Mouse (Mus musculus) kidney, embryonic 15.5 days (tissue): Measurements from ENCODE around the gene Pole2. TPM values are rescaled to one million over a fixed set of nuclear protein-coding genes. Genes with fewer than 3 reads are reported as not detected.

Experiments
- ATAC-seq: fragments of 200-750 bp; cut with Nextera tagmentation; replicated peaks from 2 replicates; pipeline ENCODE4 v1.8.0; 2017; ENCODE audit warnings: moderate TSS enrichment; ENCODE audit not compliant: low FRiP score
- H3K27ac ChIP-seq: fragments of 300-500 bp; sonication (generic); 2 replicates; pipeline ENCODE4 v1.5.1; 2015; ENCODE audit warnings: mild to moderate bottlenecking, inconsistent platforms
- H3K27me3 ChIP-seq: fragments of 300-500 bp; sonication (generic); 2 replicates; pipeline ENCODE4 v1.6.1; 2015; ENCODE audit warnings: inconsistent platforms
- H3K36me3 ChIP-seq: fragments of 300-500 bp; sonication (generic); 2 replicates; pipeline ENCODE4 v1.6.1; 2015; ENCODE audit warnings: inconsistent platforms
- H3K4me1 ChIP-seq: fragments of 300-500 bp; sonication (generic); 2 replicates; pipeline ENCODE4 v1.6.1; 2015; ENCODE audit warnings: inconsistent platforms
- H3K4me2 ChIP-seq: fragments of 300-500 bp; sonication (generic); 2 replicates; pipeline ENCODE4 v1.6.1; 2015; ENCODE audit warnings: moderate library complexity, mild to moderate bottlenecking, inconsistent platforms
- H3K4me3 ChIP-seq: fragments of 300-500 bp; sonication (generic); replicated peaks from 2 replicates; pipeline ENCODE4 v1.5.1; 2015; ENCODE audit warnings: mild to moderate bottlenecking, inconsistent platforms
- H3K9ac ChIP-seq: fragments of 300-500 bp; sonication (generic); 2 replicates; pipeline ENCODE4 v1.6.1; 2015; ENCODE audit warnings: mild to moderate bottlenecking, inconsistent platforms
- H3K9me3 ChIP-seq: fragments of 300-500 bp; sonication (generic); replicated peaks from 2 replicates; pipeline ENCODE4 v1.6.1; 2016; ENCODE audit warnings: inconsistent platforms
- WGBS: fragments of 180-500 bp; shearing (Covaris S2); methylation state at CpG from one replicate; pipeline ENCODE4 v1.1.7; 2015; ENCODE audit warnings: mixed read lengths; 5-methylcytosine and 5-hydroxymethylcytosine counted together
- polyA plus RNA-seq: library from polyadenylated mRNA; unstranded; fragments of >200 nt; fragmentation: Nextera tagmentation; extraction: Ambion mirVana; gene quantifications from 2 replicates; pipeline ENCODE4 v1.2.1, GENCODE M21; 2015

Gene Pole2
- polyA plus RNA-seq, 1 experiment from 2014 or later, result 28.9 TPM

DNA sequence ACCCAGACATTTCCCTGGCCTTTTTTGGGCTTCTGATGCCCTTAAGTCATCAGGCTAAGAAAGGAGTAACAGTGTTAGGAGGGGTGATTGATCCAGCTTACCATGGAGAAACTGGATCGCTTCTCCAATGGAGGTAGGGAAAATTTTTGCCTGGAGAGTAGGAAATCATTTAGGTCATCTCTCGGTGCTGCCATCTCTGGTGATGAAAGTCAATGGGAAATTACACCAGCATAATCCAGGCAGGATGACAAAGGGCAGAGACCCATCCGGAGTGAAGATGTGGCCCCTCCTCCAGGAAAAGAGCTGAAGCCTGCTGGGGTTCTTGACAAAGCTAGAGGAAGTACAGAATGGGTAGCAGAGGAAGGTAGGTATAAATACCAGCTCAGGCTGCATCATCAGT is 10.3 kb upstream of the Pole2 start:
- H3K4me3 ChIP-seq, result no peak overlapping the region
- no peaks in the 10 kb centered on the region for H3K27me3 ChIP-seq
- no peaks in the 10 kb centered on the region for H3K9me3 ChIP-seq
- H3K4me2 ChIP-seq, result no peak overlapping the region
- H3K36me3 ChIP-seq, result no peaks in the 10 kb centered on the region
- no peak for ATAC-seq
- 43% methylated on average over 3 of the region's 3 CpGs for WGBS
- peaks cover 9% of the 10 kb centered on the region for H3K4me1 ChIP-seq
- H3K9ac ChIP-seq, result no peak overlapping the region
- H3K27ac ChIP-seq, result no peak overlapping the region

DNA sequence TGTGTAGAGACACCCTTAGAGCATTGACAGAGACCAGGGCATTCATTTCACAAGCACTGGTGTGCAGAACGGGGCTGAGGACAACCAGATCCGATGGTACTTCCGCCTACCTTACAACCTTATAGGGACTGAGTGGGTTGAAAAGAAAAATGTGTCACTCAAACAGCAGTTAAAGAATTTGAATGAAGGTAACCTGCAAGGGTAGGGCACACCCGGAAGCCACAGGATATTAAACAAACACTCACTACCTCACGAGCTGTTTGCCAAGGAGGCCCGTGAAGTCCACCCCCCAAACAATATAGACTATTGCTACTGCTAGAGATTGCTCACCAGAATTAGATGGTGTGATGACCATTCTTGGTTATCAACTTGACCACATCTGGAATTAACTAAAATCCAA is 7.8 kb upstream of the Pole2 start:
- H3K27me3 ChIP-seq, result no peaks in the 10 kb centered on the region
- no peak overlapping the region for H3K4me3 ChIP-seq
- no peaks in the 10 kb centered on the region for H3K36me3 ChIP-seq
- no peak overlapping the region for H3K27ac ChIP-seq
- no peaks in the 10 kb centered on the region for H3K9me3 ChIP-seq
- ATAC-seq, result no peak
- no peak overlapping the region for H3K9ac ChIP-seq
- peaks cover 3% of the 10 kb centered on the region; the same call in 1 of the 2 replicates for H3K4me1 ChIP-seq
- no peak overlapping the region for H3K4me2 ChIP-seq
- WGBS, result 92% methylated on average over 6 of the region's 6 CpGs

DNA sequence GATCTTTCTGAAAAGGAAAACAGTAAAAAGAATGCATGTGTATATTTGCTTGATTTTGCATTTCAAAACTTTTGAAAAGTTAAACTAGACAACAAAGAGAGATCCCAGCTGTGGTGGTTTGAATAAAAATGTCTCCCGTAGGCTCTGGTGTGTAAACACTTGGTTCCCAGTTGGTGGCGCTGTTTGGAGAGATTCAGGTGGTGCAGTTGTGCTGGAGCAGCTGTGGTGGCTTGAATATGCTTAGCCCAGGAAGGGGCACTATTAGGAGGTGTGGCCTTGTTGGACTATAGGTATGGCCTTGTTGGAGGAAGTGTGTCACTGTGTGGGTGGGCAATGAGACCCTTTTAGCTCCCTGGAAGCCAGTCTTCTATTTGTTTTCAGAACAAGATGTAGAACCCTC is 1.3 kb upstream of the Pole2 start:
- Histone ChIP-seq H3K9me3 (no peaks in the 10 kb centered on the region), H3K27me3 (no peaks in the 10 kb centered on the region), H3K4me2 (no peak overlapping the region), H3K4me1 (peaks cover 14% of the 10 kb centered on the region), H3K36me3 (peaks cover 16% of the 10 kb centered on the region), H3K9ac (no peak overlapping the region), H3K27ac (no peak overlapping the region), H3K4me3 (no peak overlapping the region)
- no peak for ATAC-seq
- 64% methylated on average over 2 of the region's 2 CpGs for WGBS

DNA sequence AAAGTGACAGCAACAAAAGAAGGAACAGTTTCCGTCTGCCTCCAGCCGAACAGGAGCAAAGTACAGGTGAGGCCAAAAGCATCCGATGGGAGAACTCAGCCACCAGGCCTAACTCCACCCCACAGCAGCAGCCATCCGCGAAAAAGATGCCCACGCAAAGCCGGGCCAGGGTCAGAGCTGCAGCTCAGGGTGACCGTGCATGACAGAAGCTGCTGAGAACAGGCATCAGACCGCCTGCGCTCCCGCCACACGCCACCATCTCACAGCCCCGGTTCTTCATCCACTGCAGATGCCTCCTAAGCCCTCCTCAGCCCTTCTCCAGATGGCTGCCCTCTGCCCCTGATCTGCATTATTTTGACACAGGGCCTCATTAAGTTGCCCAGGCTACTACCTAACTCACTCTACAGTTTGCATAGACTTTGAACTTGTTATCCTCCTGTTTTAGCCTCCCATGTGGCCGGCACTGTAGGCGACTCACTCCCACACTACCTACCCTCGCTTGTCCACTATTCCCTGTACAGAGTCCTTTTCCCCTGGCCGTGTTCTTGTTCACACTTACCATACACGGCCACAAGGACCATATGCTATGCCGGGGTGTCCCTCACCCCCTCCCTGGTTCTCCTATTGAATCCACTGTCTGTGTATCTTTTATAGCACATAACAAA is 7.2 kb downstream of the Pole2 start:
- Histone ChIP-seq H3K4me3 (no peak overlapping the region), H3K27ac (peak overlapping the region; percentile 0; the same call in 1 of the 2 replicates), H3K4me2 (no peak overlapping the region), H3K27me3 (no peaks in the 10 kb centered on the region), H3K9ac (no peak overlapping the region), H3K9me3 (no peaks in the 10 kb centered on the region), H3K36me3 (peaks cover 86% of the 10 kb centered on the region), H3K4me1 (peaks cover 7% of the 10 kb centered on the region; the same call in 1 of the 2 replicates)
- ATAC-seq, result peak; percentile 76
- WGBS, result 65% methylated on average over 19 of the region's 19 CpGs

DNA sequence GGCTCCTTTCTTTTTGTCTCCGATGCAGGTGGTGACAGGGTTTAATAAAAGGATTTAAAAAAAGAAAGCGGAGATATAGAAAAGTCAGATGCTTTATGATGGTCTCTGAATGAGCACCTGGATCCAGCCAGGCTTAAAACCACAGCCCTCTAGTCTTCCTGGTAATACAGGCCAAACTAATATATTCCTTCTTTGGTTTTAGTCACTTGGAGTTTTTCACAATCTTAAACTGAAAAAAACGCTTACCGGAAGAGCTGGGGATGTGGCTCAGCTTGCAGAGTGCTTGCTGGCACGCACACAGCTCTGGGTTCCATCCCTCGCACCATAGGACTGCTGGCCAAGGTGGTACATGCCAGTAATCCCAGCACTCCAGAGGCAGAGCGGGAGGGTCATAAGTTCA is 11.4 kb downstream of the Pole2 start:
- H3K9ac ChIP-seq, result no peak overlapping the region
- 93% methylated on average over 7 of the region's 7 CpGs for WGBS

DNA sequence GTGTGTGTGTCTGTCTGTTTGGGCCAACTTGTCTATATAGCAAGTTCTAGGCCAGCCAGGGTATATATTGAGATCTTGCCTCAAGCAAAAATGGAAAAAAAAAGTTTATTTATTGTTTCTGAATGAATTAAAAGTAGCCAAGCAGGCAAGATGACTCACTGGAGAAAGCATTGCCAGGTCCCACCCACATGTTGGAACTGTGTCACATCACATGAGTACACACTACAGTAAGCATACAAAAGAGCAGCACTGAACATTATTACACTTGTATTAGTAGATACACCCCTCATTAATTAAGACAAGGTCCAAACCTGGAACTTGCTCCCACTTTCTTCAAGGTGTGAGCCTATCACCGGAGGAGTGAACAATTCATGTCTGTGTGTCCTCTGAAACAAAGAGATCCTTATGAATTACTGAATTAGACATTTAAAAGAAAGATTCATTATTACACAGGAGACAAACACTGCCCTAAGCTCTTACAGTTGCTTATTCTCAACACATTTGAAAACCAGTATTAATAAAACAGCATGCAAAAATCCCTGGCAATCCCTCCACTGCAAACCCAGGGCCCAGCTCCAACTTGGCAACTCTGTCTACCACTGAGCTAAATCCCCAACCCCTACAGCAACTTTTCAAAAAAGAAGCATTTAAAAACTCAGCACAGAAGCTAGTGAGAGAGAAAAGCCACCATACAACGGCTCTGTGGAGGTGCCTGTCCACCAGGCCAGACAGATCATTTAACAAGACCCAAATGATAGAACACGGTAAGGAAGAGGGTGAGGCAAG is 12.8 kb downstream of the Pole2 start:
- 92% methylated on average over 3 of the region's 3 CpGs for WGBS
- H3K4me2 ChIP-seq, result no peak overlapping the region
- peaks cover 95% of the 10 kb centered on the region for H3K36me3 ChIP-seq

More for the DNA sequence above, 11.4 kb downstream of the Pole2 start:
- Histone ChIP-seq H3K4me2 (no peak overlapping the region), H3K36me3 (peaks cover 97% of the 10 kb centered on the region), H3K27ac (no peak overlapping the region), H3K4me1 (peaks cover 7% of the 10 kb centered on the region; the same call in 1 of the 2 replicates), H3K9me3 (no peaks in the 10 kb centered on the region), H3K4me3 (no peak overlapping the region), H3K27me3 (no peaks in the 10 kb centered on the region)
- ATAC-seq, result no peak

DNA sequence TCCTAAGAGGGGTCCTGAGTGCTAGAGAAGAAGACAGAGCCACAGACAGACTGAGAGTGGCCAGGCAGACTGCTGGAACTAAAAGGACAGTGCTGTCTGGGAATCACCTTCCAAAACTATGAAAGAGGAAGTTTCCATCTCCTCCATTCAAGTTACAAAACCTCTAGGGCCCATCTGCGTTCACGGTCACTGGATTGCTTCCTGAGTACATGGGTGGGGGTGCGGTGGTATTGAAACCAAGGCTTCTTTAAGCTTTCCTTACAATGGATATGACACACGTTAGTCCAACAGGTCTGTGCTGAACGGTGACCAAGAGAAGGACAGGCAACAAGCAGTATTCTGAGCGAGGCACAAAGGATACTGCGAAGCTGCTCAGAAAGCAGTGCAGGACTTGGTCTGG is 13.6 kb downstream of the Pole2 start:
- no peaks in the 10 kb centered on the region for H3K9me3 ChIP-seq
- H3K27ac ChIP-seq, result no peak overlapping the region
- H3K4me3 ChIP-seq, result no peak overlapping the region
- H3K4me2 ChIP-seq, result no peak overlapping the region
- H3K4me1 ChIP-seq, result no peaks in the 10 kb centered on the region
- no peak for ATAC-seq
- whole genome bisulfite sequencing, result 93% methylated on average over 7 of the region's 7 CpGs
- H3K27me3 ChIP-seq, result no peaks in the 10 kb centered on the region
- H3K9ac ChIP-seq, result no peak overlapping the region
- peaks cover 95% of the 10 kb centered on the region for H3K36me3 ChIP-seq

More for the DNA sequence above, 12.8 kb downstream of the Pole2 start:
- Histone ChIP-seq H3K4me1 (no peaks in the 10 kb centered on the region), H3K9me3 (no peaks in the 10 kb centered on the region), H3K27me3 (no peaks in the 10 kb centered on the region), H3K27ac (no peak overlapping the region), H3K9ac (no peak overlapping the region), H3K4me3 (no peak overlapping the region)
- no peak for ATAC-seq

DNA sequence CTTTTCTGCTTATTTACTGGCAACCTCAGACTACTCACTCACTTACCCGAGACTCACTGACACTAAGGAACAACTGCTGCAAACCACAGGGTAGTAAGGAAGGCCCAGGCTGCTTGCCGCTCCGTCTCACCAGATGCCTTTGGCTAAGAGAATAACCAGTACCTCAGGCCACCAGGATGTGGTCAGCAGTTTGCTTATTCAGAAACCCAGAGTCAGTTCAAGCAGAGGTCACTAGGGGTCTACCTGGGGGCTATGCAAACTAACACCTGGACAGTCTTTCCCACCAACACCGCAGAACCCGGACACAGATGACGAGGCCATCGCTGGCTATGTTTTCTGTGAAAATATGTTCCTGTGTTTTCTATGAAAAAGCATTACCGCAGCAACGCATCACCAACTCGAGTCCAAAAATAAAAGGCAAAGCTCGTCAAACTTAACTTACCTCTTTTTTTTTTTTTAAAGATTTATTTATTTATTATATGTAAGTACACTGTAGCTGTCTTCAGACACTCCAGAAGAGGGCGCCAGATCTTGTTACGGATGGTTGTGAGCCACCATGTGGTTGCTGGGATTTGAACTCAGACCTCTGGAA is 14.7 kb downstream of the Pole2 start:
- 95% methylated on average over 13 of the region's 13 CpGs for WGBS
- H3K4me3 ChIP-seq, result no peak overlapping the region
- H3K9me3 ChIP-seq, result no peaks in the 10 kb centered on the region
- no peak overlapping the region for H3K9ac ChIP-seq
- no peak overlapping the region for H3K4me2 ChIP-seq
- no peaks in the 10 kb centered on the region for H3K27me3 ChIP-seq
- H3K36me3 ChIP-seq, result peaks cover 93% of the 10 kb centered on the region
- ATAC-seq, result no peak
- H3K27ac ChIP-seq, result no peak overlapping the region
- no peaks in the 10 kb centered on the region for H3K4me1 ChIP-seq

DNA sequence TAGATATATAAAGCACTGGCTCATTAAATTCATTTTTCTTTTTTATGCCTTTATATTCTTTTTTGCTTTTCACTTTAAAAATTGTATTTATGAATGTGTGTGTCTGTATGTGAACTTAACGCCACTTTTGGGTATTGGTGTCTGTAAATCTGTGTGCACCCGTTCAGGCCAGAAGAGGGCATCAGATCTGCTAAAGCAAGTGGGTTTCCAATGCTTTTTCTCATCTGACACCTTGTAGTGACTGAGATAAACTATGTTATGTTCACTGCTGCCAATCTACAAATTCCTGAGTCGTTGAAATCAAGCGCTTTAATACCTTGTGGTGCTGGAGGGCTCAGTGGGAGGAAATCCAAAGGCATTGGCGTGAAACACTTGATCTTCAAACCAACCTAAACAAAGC is 16.9 kb downstream of the Pole2 start:
- Histone ChIP-seq H3K9ac (no peak overlapping the region), H3K27me3 (no peaks in the 10 kb centered on the region), H3K4me3 (no peak overlapping the region), H3K36me3 (peaks cover 90% of the 10 kb centered on the region), H3K4me2 (no peak overlapping the region), H3K27ac (no peak overlapping the region), H3K9me3 (no peaks in the 10 kb centered on the region), H3K4me1 (no peaks in the 10 kb centered on the region)
- ATAC-seq, result no peak
- 81% methylated on average over 5 of the region's 5 CpGs for WGBS

DNA sequence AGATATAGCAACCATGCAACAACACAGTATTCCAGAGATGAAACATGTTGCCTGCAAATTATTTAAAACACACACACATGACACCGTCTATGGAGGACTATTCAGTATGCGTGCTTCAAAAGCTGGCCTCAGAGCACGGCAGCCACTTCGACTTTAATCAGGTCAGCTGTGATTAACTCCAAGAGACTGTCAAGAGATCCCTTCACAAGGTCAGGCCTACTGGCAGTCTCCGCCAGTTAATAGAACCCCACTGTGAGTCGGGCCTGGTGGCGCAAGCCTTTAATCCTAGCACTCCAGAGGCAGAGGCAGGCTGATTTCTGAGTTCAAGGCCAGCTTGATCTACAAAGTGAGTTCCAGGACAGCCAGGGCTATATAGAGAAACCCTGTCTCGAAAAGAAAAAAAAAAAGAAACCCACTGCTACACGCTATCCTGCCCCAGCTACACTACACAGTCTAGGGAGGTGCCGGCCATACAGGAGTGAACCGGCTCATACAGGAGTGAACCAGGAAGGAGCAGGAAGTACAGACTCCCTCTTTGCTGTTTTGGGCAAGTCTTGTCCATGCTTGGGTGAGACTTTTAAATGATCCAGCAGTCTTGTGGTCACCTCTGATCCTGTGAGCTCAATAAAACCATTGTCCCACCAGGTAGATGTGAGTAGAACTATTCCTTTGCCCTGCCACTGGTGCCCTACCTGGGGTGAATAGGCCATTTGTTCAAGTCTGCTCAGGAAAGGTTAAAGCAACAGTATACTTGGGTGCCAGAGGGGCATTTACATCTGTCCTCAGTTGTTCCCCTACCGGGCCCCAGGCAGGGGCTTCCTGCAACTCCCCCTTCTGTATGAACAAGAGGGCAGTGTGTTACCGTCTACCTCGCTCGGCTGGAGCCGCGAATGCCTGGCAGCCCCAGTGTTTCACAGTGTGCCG is 17.7 kb downstream of the Pole2 start:
- no peak overlapping the region for H3K9ac ChIP-seq
- no peaks in the 10 kb centered on the region for H3K27me3 ChIP-seq
- peak; percentile 60 for ATAC-seq
- no peak overlapping the region for H3K4me3 ChIP-seq
- H3K36me3 ChIP-seq, result peaks cover 87% of the 10 kb centered on the region
- no peak overlapping the region for H3K27ac ChIP-seq
- WGBS, result 88% methylated on average over 18 of the region's 18 CpGs
- H3K4me1 ChIP-seq, result no peaks in the 10 kb centered on the region
- no peaks in the 10 kb centered on the region for H3K9me3 ChIP-seq
- H3K4me2 ChIP-seq, result no peak overlapping the region

DNA sequence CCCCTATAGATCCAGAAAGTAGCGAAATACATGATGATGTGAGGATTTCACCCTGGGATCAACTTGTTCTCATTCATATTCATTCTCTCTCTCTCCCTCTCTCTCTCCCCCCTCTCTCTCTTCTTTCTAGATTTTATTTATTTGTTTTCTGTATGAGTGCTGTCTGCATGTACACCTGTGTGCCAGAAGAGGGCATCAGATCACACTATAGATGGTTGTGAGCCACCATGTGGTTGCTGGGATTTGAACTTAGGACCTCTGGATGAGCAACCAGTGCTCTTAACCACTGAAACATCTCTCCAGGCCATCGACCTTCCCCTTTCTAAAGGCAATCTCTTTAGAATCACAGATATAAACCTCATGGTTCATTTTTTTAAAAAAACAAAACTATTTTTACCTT is 19.5 kb downstream of the Pole2 start:
- Histone ChIP-seq H3K4me1 (no peaks in the 10 kb centered on the region), H3K4me2 (no peak overlapping the region), H3K9ac (no peak overlapping the region), H3K4me3 (no peak overlapping the region), H3K36me3 (peaks cover 79% of the 10 kb centered on the region), H3K9me3 (no peaks in the 10 kb centered on the region), H3K27ac (no peak overlapping the region), H3K27me3 (no peaks in the 10 kb centered on the region)
- no peak for ATAC-seq
- 90% methylated on average over 2 of the region's 2 CpGs for WGBS
